ENCODE assay signal across 1 mouse cellular context in the genomic region with DNA sequence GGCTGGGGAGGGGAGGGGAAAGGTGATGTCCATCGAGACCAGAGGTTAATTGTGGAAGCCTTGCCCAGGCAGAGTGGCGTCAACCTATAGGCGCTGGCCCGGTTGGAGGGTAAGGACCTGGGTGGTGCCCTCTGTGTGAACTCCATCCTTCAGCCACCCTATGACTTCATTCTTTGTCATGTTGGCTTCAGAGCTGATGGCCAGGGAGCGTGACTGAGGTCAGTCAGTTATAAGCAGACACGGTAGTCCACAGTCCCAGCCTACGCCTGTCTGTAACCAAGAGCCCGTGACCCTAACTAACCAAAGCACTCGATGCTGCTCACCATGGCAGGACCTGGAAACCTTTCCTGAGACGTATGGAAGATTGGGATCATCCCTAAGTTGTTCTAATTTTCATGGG.
TF ChIP-seq lines count a peak whose summit lies in the region.

No protein-coding gene starts in this region.

TF ChIP-seq in ES-E14, 5 proteins besides CTCF, POLR2A, EP300 and RAD21:
- TF ChIP-seq ZC3H11A (IDR thresholded peaks at IDR 0.05; ENCODE audit: borderline replicate concordance, low read depth, low read length) (no peak), HCFC1 (IDR thresholded peaks at IDR 0.05; ENCODE audit: borderline replicate concordance, insufficient read depth, low read length) (no peak), ZNF384 (IDR thresholded peaks at IDR 0.05; ENCODE audit: low read depth, low read length) (no peak), CHD2 (IDR thresholded peaks at IDR 0.05; ENCODE audit: low read depth, low read length) (no peak), MAFK (IDR thresholded peaks at IDR 0.05; ENCODE audit: insufficient read depth, low read depth, low read length) (no peak)
